ENCODE assay signal across 18 mouse cellular contexts in the genomic region with DNA sequence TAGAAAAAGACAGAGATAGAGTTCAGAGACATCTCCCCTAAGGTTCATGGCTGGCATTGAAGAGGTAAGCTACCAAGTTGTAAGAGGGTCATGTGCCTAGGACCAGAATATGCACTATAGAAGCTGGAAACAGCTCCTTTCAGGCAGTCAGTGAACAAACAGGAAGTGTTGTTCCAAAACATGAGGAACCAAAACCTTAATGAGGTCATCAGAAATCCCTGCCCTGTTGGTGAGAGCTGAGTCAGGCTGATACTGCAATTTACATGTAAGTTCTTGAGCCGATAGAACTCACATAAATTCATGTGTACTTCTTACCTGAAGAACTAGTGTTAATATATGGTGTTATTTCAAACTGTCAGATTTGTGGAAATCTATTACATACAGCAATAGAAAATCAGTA.
"Had no signal": no experiment of that assay in that cellular context is flagged by ENCODE, and none has a peak within 500 bp of the region (broad histone marks: within the 10 kb centered on the region; RNA-seq: fewer than 3 reads in every experiment).

No protein-coding gene starts in this region.

- H3K27me3 ChIP-seq: midbrain, embryonic 12.5 days; neural tube, embryonic 13.5 days; neural tube, embryonic 15.5 days had no signal

- H3K4me2 ChIP-seq: lung, embryonic 14.5 days; midbrain, embryonic 12.5 days; neural tube, embryonic 13.5 days; neural tube, embryonic 15.5 days had no signal

- ATAC-seq: midbrain, embryonic 16.5 days had no signal

- H3K4me1 ChIP-seq: midbrain, embryonic 12.5 days; neural tube, embryonic 13.5 days; neural tube, embryonic 15.5 days had no signal

- H3K36me3 ChIP-seq: midbrain, embryonic 12.5 days; neural tube, embryonic 13.5 days; neural tube, embryonic 15.5 days had no signal

- DNase-seq: lung, adult 18-20 months; lung, embryonic 14.5 days; lung, postnatal 10 days; lung, postnatal 4 days; midbrain, embryonic 14.5 days; retina, postnatal 1 day; right cerebral cortex, adult 18-20 months; right cerebral cortex, postnatal 25 days; right cerebral cortex, postnatal 4 days; spleen, adult 18-20 months; thymus, adult 18-20 months; thymus, postnatal 25 days; thymus, postnatal 4 days had no signal

- H3K27ac ChIP-seq: midbrain, embryonic 12.5 days; neural tube, embryonic 13.5 days; neural tube, embryonic 15.5 days had no signal

- H3K9ac ChIP-seq: lung, embryonic 14.5 days; midbrain, embryonic 12.5 days; neural tube, embryonic 13.5 days; neural tube, embryonic 15.5 days had no signal

- H3K9me3 ChIP-seq: midbrain, embryonic 12.5 days; neural tube, embryonic 13.5 days; neural tube, embryonic 15.5 days had no signal

- H3K4me3 ChIP-seq: midbrain, embryonic 12.5 days; myocyte; neural tube, embryonic 13.5 days; neural tube, embryonic 15.5 days had no signal
